Mouse (Mus musculus): ENCODE results near the gene Ntng1. TPM values are rescaled to one million over a fixed set of nuclear protein-coding genes. Genes with fewer than 3 reads are reported as not detected.

The Ntng1 gene
- total RNA-seq, 2 experiments from 2014 or later: 31.3 to 32.5 TPM

GRCm38 (mm10) chr3:110055915-110056314 lies 87.9 kb downstream of the Ntng1 start:
- DNase-seq (ENCODE audit: low spot score in 2 of 2): peak; percentile 29 to 50

GRCm38 (mm10) chr3:110055433-110055832 lies 88.4 kb downstream of the Ntng1 start:
- no peak for DNase-seq (ENCODE audit: low spot score in 2 of 2)

GRCm38 (mm10) chr3:110054125-110054524 lies 89.7 kb downstream of the Ntng1 start:
- no peak for DNase-seq (ENCODE audit: low spot score in 2 of 2)

- DNase-seq (ENCODE audit: low spot score in 2 of 2): no peak
These were observed 95.7 kb downstream of the Ntng1 start for GRCm38 (mm10) chr3:110048152-110048551.

- DNase-seq (ENCODE audit: low spot score in 2 of 2): no peak
These were observed 97.1 kb downstream of the Ntng1 start for GRCm38 (mm10) chr3:110046750-110047149.

GRCm38 (mm10) chr3:110044209-110044608 lies 99.6 kb downstream of the Ntng1 start:
- no peak for DNase-seq (ENCODE audit: low spot score in 2 of 2)

GRCm38 (mm10) chr3:110043641-110044187 lies 100.1 kb downstream of the Ntng1 start:
- no peak for DNase-seq (ENCODE audit: low spot score in 2 of 2)

GRCm38 (mm10) chr3:110022783-110023599 lies 120.8 kb downstream of the Ntng1 start:
- DNase-seq (ENCODE audit: low spot score in 2 of 2): no peak

- no peak for DNase-seq (ENCODE audit: low spot score in 2 of 2)
These were observed 132.8 kb downstream of the Ntng1 start for GRCm38 (mm10) chr3:110010870-110011626.

- no peak for DNase-seq (ENCODE audit: low spot score in 2 of 2)
These were observed 133.4 kb downstream of the Ntng1 start for GRCm38 (mm10) chr3:110010441-110010840.

- no peak for DNase-seq (ENCODE audit: low spot score in 2 of 2)
These were observed 143.5 kb downstream of the Ntng1 start for GRCm38 (mm10) chr3:110000349-110000748.

GRCm38 (mm10) chr3:109995663-109996024 lies 148.2 kb downstream of the Ntng1 start:
- no peak for DNase-seq (ENCODE audit: low spot score in 2 of 2)

GRCm38 (mm10) chr3:109994978-109995662 lies 148.7 kb downstream of the Ntng1 start:
- peak in 1 of 2 experiments; percentile 3 for DNase-seq (ENCODE audit: low spot score in 2 of 2)

- no peak for DNase-seq (ENCODE audit: low spot score in 2 of 2)
These were observed 159.7 kb downstream of the Ntng1 start for GRCm38 (mm10) chr3:109984086-109984485.

GRCm38 (mm10) chr3:109977614-109978013 lies 166.2 kb downstream of the Ntng1 start:
- no peak for DNase-seq (ENCODE audit: low spot score in 2 of 2)

- no peak for DNase-seq (ENCODE audit: low spot score in 2 of 2)
These were observed 168.7 kb downstream of the Ntng1 start for GRCm38 (mm10) chr3:109975106-109975505.

GRCm38 (mm10) chr3:109971465-109971864 lies 172.3 kb downstream of the Ntng1 start:
- DNase-seq (ENCODE audit: low spot score in 2 of 2): no peak

- DNase-seq (ENCODE audit: low spot score in 2 of 2): no peak
These were observed 173.6 kb downstream of the Ntng1 start for GRCm38 (mm10) chr3:109970181-109970580.

- no peak for DNase-seq (ENCODE audit: low spot score in 2 of 2)
These were observed 181.2 kb downstream of the Ntng1 start for GRCm38 (mm10) chr3:109962631-109963030.

GRCm38 (mm10) chr3:109942960-109943359 lies 200.9 kb downstream of the Ntng1 start:
- DNase-seq (ENCODE audit: low spot score in 2 of 2): no peak

- no peak for DNase-seq (ENCODE audit: low spot score in 2 of 2)
These were observed 206.2 kb downstream of the Ntng1 start for GRCm38 (mm10) chr3:109937634-109938033.
